Mouse (Mus musculus): Measurements from ENCODE around the gene 1700008O03Rik. TPM values are rescaled to one million over a fixed set of nuclear protein-coding genes. Genes with fewer than 3 reads are reported as not detected.

1700008O03Rik gene
- not detected for total RNA-seq (2021)
- long read RNA-seq, experiment 1: 0 reads
- long read RNA-seq, experiment 2: 0 reads

GRCm38 (mm10) chr7:44385720-44386119, at the start of gene 1700008O03Rik:
Gene 1700008O03Rik, minus strand, starts transcription at chr7:44385820.
- DNase-seq: no peak

- DNase-seq: no peak
Measured at GRCm38 (mm10) chr7:44434089-44434488, 48.5 kb upstream of the 1700008O03Rik start.

GRCm38 (mm10) chr7:44433371-44433770, 47.8 kb upstream of the 1700008O03Rik start:
- no peak for DNase-seq

DNA sequence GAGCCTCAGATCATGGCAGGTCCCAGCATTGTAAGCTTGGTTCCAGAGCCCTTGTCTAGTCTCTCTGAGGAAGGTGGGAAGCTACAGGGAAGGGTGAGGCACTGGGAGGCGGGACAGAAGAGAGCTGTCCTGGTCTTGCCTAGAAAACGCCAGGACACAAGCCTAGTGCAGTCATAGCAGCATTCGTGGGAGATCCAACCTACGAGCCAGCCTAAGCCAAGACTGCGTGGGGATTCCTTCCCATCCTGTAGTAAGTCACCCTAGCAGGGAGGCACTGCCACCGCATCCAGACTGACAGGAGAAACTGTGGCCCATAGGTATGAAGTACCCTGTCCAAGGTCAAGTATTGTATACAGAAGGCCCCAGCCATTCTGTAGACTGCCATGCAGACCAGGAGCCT, 46.9 kb upstream of the 1700008O03Rik start:
- DNase-seq: no peak

DNA sequence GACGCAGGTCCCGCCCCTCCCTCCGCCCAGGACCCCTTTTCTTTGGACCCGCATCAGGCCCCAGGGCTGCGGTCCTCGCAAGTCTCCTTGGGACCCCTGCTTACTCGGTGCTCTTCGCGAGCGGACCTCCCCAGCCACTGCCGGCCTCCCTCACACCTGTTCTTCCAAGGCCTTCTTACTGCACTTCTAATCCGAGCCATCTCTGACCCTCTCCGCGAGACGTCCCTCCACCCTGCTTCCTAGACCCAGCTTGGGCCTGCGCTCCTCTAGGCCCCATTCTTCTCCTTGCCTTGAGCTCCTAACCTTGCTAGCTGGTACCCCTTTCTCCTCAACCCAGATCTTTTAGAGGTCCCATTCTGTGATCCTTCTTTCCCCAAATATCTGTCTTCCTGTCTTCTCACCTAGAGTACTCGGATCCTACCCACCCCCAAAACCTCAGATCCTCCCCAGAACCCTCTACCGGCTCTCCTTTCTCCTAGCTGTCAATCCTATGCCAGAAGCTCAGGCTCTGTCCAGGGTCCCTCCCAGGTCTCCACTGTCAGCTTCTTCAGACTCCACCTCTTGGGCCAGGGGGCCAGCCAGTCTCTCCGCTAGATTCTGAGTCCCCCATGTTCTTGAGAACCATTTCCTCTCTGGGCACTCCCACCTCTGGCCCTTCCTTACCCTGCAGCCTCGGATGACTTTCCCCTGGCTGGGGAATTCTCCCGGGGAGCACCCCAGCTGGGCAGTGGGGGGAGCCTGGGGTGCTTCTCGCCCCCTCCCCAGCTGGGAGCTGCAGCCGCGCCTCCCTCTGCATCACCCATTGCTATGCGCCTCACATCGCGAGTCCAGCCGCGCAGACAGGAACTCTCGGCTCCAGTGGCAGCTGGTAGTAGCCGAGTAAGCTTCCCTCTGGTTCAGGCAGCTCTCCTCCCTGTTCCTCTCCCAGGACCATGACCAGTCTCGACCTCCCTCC, 44.2 kb upstream of the 1700008O03Rik start:
- no peak for DNase-seq

DNA sequence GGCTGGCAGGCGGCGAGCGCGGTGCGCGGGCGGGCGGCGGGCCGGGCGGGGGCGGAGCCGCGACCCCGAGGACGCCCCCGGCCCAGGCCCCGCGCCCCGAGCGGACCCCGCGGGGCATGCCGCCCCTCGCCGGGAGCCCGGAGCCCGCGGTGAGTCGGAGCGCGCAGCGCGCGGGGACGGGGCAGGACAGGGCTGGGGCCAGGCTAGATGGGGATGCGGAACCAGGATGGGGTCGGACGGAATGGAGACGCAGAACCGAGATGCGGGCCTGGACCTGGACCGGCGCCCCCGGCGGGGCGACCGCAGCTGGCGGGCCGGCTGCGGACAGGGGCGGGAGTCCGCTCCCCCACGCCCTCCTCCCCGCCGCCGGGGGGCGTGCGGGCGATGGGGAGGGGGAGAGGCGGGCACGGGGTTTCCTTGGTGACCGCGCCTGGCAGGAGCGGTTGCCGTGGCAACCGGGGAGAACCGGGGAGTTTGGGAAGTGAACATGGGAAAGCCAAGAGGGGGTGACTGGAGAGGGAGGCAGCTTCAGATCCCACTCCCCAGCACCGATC, 43.4 kb upstream of the 1700008O03Rik start, which contains the start of gene Lrrc4b:
Gene Lrrc4b, plus strand, starts transcription at position 51 of the 554 bp plus-strand sequence.
- DNase-seq: peak; percentile 15

DNA sequence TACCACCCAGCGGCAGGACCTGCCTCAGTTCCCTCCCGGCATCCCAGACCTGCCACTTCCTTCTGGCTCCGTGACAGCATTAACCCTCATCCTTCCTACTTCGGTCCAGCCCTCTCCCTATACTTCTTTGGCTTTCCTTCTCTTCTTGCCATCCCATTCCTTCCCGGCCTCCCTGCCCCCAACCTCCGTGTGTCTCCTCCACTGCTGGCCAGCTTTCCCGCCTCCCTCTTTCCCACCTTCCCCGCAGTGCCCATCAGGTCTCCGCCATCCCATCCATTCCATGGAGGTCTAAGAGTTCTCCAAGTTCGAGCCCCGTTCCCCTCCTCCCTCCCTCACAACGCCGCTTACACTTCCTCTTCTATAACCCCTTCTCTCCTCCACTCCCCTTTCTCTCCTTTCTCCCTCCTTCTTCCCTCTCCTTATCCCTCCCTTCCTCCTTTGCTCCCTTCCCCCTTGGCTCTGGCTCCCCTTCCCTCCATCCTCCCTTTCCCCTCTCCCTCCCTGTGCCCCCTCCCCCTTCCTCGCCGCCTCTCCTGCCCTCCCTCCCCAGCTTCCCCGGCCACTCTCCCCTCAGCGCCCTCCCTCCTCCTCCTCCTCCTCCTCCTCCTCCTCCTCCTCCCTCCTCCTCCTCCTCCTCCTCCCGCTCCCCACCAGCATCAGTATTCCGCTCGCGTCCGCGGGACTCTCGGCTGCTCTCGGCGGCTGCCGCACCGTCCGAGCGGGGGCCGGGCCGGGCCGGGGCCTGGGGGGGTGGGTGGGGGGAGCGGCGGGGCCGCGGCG, 42.7 kb upstream of the 1700008O03Rik start:
- DNase-seq: no peak

DNA sequence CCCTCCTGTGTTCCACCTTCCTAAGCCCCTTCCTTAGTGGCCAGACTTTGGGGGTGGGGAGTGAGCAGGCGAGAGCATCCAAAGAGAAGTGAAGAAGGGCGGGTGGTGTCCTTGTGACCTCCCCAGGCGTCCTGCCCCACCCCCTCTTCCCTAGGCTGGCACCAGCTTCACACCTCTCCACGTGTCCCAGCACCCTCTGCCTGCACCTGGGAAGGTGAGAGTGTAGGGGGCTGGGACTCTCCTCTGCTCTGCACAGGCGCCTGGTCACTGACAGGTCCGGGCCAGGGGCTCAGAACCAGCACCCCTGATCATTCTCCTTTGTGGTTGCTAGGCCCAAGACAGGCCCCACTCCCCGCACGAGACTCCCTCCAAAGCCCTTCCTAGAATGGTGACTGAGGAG, 42.0 kb upstream of the 1700008O03Rik start:
- no peak for DNase-seq

DNA sequence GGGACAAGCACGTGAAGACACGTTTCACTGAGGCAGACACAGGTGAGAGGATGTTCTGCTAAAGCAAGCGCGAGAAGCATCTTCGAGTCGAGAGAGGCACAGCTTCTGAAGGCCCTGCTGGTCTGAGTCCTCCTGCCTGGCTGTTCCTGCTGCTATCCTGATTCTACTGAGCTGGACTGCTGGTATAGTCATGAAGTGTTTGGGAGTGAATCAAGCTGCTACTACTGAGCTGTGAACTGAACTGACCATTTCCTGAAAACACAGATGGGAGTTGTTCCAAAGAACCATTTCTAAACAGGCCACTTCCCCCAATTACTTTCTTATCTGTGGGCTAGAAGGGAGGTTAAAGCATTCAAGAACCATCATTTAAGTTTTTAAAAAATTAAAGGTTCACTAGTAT, 27.7 kb upstream of the 1700008O03Rik start:
- no peak for DNase-seq

GRCm38 (mm10) chr7:44411144-44411543, 25.5 kb upstream of the 1700008O03Rik start:
- no peak for DNase-seq

GRCm38 (mm10) chr7:44406015-44406355, 20.4 kb upstream of the 1700008O03Rik start:
- DNase-seq: no peak

GRCm38 (mm10) chr7:44405346-44406014, 19.9 kb upstream of the 1700008O03Rik start:
- DNase-seq: peak; percentile 70

- no peak for DNase-seq
Measured at GRCm38 (mm10) chr7:44401673-44402072, 16.1 kb upstream of the 1700008O03Rik start.

GRCm38 (mm10) chr7:44398570-44398969, 12.9 kb upstream of the 1700008O03Rik start:
- DNase-seq: no peak

DNA sequence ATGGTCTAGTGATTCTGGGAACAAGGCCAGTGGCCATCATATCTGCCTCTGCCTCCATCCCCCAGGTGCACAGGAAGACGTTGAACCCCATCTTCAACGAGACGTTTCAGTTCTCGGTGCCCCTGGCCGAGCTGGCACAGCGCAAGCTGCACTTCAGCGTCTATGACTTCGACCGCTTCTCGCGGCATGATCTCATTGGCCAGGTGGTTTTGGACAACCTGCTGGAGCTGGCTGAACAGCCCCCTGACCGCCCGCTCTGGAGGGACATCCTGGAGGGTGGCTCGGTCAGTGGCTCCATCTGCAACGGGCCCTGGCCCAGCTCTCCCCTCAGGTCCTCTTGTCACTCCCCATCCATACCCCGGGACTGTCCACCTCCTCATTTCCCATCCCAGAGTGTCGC, 7.7 kb upstream of the 1700008O03Rik start:
- DNase-seq: no peak

DNA sequence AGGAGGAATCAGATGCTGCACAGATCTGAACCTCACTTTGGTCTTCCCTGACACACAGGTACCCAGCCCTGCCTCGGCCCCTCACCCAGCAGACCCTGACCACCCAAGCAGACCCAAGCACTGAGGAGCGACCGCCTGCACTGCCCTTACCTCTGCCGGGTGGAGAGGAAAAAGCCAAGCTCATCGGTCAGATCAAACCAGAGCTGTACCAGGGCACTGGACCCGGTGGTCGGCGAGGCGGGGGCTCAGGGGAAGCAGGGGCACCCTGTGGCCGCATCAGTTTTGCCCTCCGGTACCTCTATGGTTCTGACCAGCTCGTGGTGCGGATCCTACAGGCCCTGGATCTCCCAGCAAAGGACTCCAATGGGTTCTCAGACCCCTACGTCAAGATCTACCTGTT, 6.7 kb upstream of the 1700008O03Rik start:
- no peak for DNase-seq

GRCm38 (mm10) chr7:44391831-44392230, 6.2 kb upstream of the 1700008O03Rik start:
- DNase-seq: no peak

DNA sequence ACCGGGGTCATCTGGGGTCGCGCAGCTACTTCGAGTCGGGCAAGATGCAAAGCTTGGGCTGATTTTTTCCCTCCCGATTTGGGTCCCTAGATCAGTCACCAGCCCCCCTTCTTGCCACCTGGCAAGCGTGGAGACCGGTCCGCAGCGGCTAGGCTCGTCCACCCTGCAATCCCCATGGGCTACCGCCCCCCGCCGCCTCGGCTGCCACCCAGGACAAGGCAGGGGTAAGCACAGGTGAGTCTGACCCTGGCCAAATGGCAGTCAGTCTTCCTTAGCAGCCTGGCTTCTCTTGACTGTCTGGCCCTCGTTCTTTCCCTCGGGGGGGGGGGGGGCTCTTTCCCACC, 932 bp downstream of the 1700008O03Rik start:
- no peak for DNase-seq

DNA sequence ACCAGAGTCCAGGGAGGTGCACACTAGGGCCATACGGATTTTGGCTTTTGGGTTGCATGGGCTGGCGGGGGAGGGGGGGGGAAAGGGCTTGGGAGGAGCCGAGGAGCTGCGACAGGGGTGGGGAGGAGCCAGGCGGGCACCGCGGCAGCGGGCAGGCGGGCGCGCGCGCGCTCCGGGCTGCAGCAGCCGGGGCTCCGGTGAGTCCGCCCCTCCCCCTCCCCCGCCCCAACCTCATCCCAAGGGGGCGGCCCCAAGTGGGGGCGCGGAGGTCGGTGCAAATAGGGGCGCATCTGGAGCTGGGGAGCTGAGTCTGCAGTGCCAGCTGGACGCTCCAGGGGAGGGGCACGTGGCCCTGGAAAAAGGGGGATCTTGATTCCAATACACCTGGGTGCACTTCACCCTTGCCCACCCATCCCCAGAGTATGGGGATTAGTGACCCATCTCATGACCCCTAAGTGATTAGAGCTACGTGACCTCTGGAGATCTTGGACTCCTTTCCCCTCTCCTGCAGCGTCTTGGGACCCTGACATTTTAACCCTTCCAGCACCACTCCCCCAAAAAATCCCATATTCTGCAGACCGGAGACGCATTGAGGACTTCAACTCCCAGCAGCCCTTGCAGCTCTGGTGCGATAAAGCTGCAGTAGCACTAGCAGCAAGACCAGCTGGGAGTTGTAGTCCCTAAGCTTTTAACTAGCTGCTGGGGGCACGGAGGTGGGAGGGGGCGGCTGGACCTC, 1.5 kb downstream of the 1700008O03Rik start, which contains the start of gene Syt3:
Gene Syt3, plus strand, starts transcription at position 123 of the 736 bp plus-strand sequence.
- DNase-seq: peak; percentile 45

GRCm38 (mm10) chr7:44382541-44382940, 3.1 kb downstream of the 1700008O03Rik start:
- DNase-seq: no peak

DNA sequence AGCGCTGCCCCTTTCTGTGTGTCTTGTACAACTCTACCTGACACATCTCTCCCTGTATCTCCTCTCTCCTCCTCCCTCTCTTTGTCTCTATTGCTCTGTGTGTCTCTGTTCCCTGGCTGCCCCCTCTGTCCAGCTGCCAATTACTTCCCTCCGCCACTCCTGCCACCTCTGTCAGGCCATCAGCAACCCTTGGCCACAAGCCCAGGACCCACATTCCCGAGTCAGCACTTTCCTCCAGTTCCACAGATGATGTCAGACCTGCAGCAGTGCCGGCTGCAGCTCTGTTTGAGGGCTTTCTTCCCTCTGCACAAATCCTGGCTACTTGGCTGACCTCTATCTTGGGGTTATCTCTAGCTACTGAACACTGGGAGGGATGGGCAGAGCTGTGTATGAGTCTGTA, 7.3 kb downstream of the 1700008O03Rik start:
- DNase-seq: no peak
